Mouse (Mus musculus): ENCODE measurements around the gene Unc13b. TPM values are rescaled to one million over a fixed set of nuclear protein-coding genes. Genes with fewer than 3 reads are reported as not detected.

Gene Unc13b
- total RNA-seq, 1 experiment from 2014 or later = 12.1 TPM

Other genes starting within 250 kb of the Unc13b start
- gene Fam205a1, start 205.1 kb upstream of the Unc13b start, total RNA-seq (2021) = not detected in 2 replicates
- 0.11 TPM in 1 of 2 replicates, not detected in the other for gene Gm12394, start 202.2 kb upstream of the Unc13b start, total RNA-seq (2021)
- not detected in 2 replicates for gene Fam205c, start 184.7 kb upstream of the Unc13b start, total RNA-seq (2021)
- gene Phf24, start 142.3 kb upstream of the Unc13b start, total RNA-seq (2021) = 0.56 and 3.8 TPM in 2 replicates
- gene Dnajb5, start 109.1 kb upstream of the Unc13b start, total RNA-seq (2021) = 17.6 and 18.4 TPM in 2 replicates
- not detected in 2 replicates for gene 1700022I11Rik, start 89.3 kb upstream of the Unc13b start, total RNA-seq (2021)
- 265 and 269 TPM in 2 replicates for gene Vcp, start 58.4 kb upstream of the Unc13b start, total RNA-seq (2021)
- gene Fancg, start 48.4 kb upstream of the Unc13b start, total RNA-seq (2021) = 8.7 and 10.2 TPM in 2 replicates
- 16.8 and 17.3 TPM in 2 replicates for gene Pigo, start 33.1 kb upstream of the Unc13b start, total RNA-seq (2021)
- 200 and 206 TPM in 2 replicates for gene Stoml2, start 27.2 kb upstream of the Unc13b start, total RNA-seq (2021)
- gene Fam214b, start 12.7 kb upstream of the Unc13b start, total RNA-seq (2021) = 36.6 and 40.8 TPM in 2 replicates
- 0.56 and 0.67 TPM in 2 replicates for gene Atp8b5, start 208.2 kb downstream of the Unc13b start, total RNA-seq (2021)

Measured in adrenal gland, postnatal 14 days (tissue).